Mouse (Mus musculus) hindbrain, embryonic 15.5 days (tissue): ENCODE data around the gene Glra2. TPM values are rescaled to one million over a fixed set of nuclear protein-coding genes. Genes with fewer than 3 reads are reported as not detected.
A peak's percentile ranks its signal among the peaks of the same experiment; 100 is the strongest.
"Not testable (repeated sequence)": the region's sequence is repeated elsewhere in the genome, so short reads cannot be mapped to it uniquely, and the experiment has no call there.

Experiments used
- ATAC-seq: fragments of 200-750 bp; cut with Nextera tagmentation; 2 replicates; pipeline ENCODE4 v1.8.0; 2017; ENCODE audit warnings: low read depth, moderate number of reproducible peaks, moderate TSS enrichment; ENCODE audit not compliant: low FRiP score
- H3K27ac ChIP-seq: fragments of 300-500 bp; sonication (generic); replicated peaks from 2 replicates; pipeline ENCODE4 v1.5.1; 2015; ENCODE audit warnings: mild to moderate bottlenecking, inconsistent platforms
- H3K27me3 ChIP-seq: fragments of 300-500 bp; sonication (generic); 2 replicates; pipeline ENCODE4 v1.6.1; 2015; ENCODE audit warnings: control low read depth, inconsistent platforms
- H3K36me3 ChIP-seq: fragments of 300-500 bp; sonication (generic); 2 replicates; pipeline ENCODE4 v1.6.1; 2015; ENCODE audit warnings: control low read depth, inconsistent platforms
- H3K4me1 ChIP-seq: fragments of 300-500 bp; sonication (generic); replicated peaks from 2 replicates; pipeline ENCODE4 v1.6.1; 2015; ENCODE audit warnings: control low read depth, inconsistent platforms
- H3K4me2 ChIP-seq: fragments of 300-500 bp; sonication (generic); 2 replicates; pipeline ENCODE4 v1.6.1; 2015; ENCODE audit warnings: moderate library complexity, mild to moderate bottlenecking, inconsistent platforms
- H3K4me3 ChIP-seq: fragments of 300-500 bp; sonication (generic); 2 replicates; pipeline ENCODE4 v1.5.1; 2015; ENCODE audit warnings: mild to moderate bottlenecking, inconsistent platforms
- H3K9ac ChIP-seq: fragments of 300-500 bp; sonication (generic); 2 replicates; pipeline ENCODE4 v1.6.1; 2015; ENCODE audit warnings: inconsistent platforms
- H3K9me3 ChIP-seq: fragments of 300-500 bp; sonication (generic); 2 replicates; pipeline ENCODE4 v1.6.1; 2016; ENCODE audit warnings: control low read depth, inconsistent platforms
- WGBS: fragments of 180-500 bp; shearing (Covaris S2); methylation state at CpG from one replicate; pipeline ENCODE4 v1.1.7; 2015; 5-methylcytosine and 5-hydroxymethylcytosine counted together
- polyA plus RNA-seq: library from polyadenylated mRNA; unstranded; fragments of >200 nt; fragmentation: Nextera tagmentation; extraction: Ambion mirVana; gene quantifications from 2 replicates; pipeline ENCODE4 v1.2.1, GENCODE M21; 2015

Gene Glra2
- polyA plus RNA-seq = 43.4 and 46.7 TPM in 2 replicates

- Histone ChIP-seq H3K27ac (peak within 1 kb of the TSS; percentile 72), H3K9ac (peak within 1 kb of the TSS; percentile 40), H3K4me3 (peak within 1 kb of the TSS; percentile 41), H3K27me3 (no peaks in the 10 kb centered on the region), H3K9me3 (no peaks in the 10 kb centered on the region), H3K36me3 (no peaks in the 10 kb centered on the region), H3K4me1 (no peaks in the 10 kb centered on the region), H3K4me2 (peak within 1 kb of the TSS; percentile 60)
- 20% methylated on average over 12 of the region's 12 CpGs for WGBS
- ATAC-seq = peak; percentile 76; the same call in 1 of the 2 replicates
Observed at GRCm38 (mm10) chrX:165326939-165327698, at the start of gene Glra2. TSS of gene Glra2 (minus strand) at chrX:165327393.

DNA sequence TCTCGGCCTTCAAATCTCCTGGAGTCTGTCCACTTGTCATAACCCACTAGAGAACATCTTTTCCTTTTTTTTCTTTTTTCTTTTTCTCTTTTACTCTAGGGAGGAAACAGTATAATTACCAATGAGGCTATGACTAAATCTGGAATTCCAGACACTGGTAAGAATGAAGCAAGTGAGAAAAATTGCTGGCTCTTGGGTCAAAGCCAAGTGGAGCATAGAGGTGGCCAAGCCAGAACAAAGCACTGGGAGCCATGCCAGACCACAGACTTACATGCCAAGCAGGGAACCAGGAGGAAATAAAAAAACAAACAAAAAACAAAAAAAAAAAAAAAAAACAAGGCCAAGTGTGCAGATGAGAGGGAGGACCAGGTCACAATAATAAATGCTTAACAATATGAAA, 35.6 kb upstream of the Glra2 start:
- H3K4me3 ChIP-seq = no peak overlapping the region
- H3K36me3 ChIP-seq = no peaks in the 10 kb centered on the region
- H3K4me2 ChIP-seq = no peak overlapping the region
- H3K9me3 ChIP-seq = no peaks in the 10 kb centered on the region
- H3K4me1 ChIP-seq = no peaks in the 10 kb centered on the region
- 65% methylated on average over 1 of the region's 1 CpGs for WGBS
- H3K27ac ChIP-seq = no peak overlapping the region
- ATAC-seq = no peak
- H3K9ac ChIP-seq = no peak overlapping the region
- H3K27me3 ChIP-seq = no peaks in the 10 kb centered on the region

- Histone ChIP-seq H3K36me3 (no peaks in the 10 kb centered on the region), H3K4me1 (no peaks in the 10 kb centered on the region), H3K9me3 (no peaks in the 10 kb centered on the region), H3K4me2 (no peak overlapping the region), H3K9ac (no peak overlapping the region), H3K27me3 (no peaks in the 10 kb centered on the region), H3K4me3 (no peak overlapping the region), H3K27ac (no peak overlapping the region)
- ATAC-seq = no peak
- WGBS = 73% methylated on average over 5 of the region's 5 CpGs
Observed at GRCm38 (mm10) chrX:165344611-165345010, 17.4 kb upstream of the Glra2 start.

GRCm38 (mm10) chrX:165327699-165328333, 623 bp upstream of the Glra2 start:
- WGBS = 12% methylated on average over 9 of the region's 9 CpGs
- Histone ChIP-seq H3K27ac (no peak overlapping the region), H3K36me3 (no peaks in the 10 kb centered on the region), H3K4me2 (peak overlapping the region; percentile 60), H3K27me3 (no peaks in the 10 kb centered on the region), H3K9ac (no peak overlapping the region), H3K9me3 (no peaks in the 10 kb centered on the region), H3K4me1 (no peaks in the 10 kb centered on the region), H3K4me3 (peak overlapping the region; percentile 41)
- ATAC-seq = 0 out of 2 replicates have a peak, but pooled peaks have one; percentile 51

GRCm38 (mm10) chrX:165193550-165193949, 133.6 kb downstream of the Glra2 start:
- WGBS = 69% methylated on average over 1 of the region's 1 CpGs
- no peak for ATAC-seq
- Histone ChIP-seq H3K4me1 (no peaks in the 10 kb centered on the region), H3K4me3 (no peak overlapping the region), H3K4me2 (no peak overlapping the region), H3K36me3 (no peaks in the 10 kb centered on the region), H3K27ac (no peak overlapping the region), H3K27me3 (no peaks in the 10 kb centered on the region), H3K9me3 (no peaks in the 10 kb centered on the region), H3K9ac (no peak overlapping the region)

GRCm38 (mm10) chrX:165191170-165191569, 136.0 kb downstream of the Glra2 start:
- WGBS = 64% methylated on average over 1 of the region's 1 CpGs
- Histone ChIP-seq H3K27ac (no peak overlapping the region), H3K4me2 (no peak overlapping the region), H3K4me3 (no peak overlapping the region), H3K4me1 (no peaks in the 10 kb centered on the region), H3K9me3 (no peaks in the 10 kb centered on the region), H3K27me3 (no peaks in the 10 kb centered on the region), H3K36me3 (no peaks in the 10 kb centered on the region), H3K9ac (no peak overlapping the region)
- ATAC-seq = no peak

- not testable (repeated sequence) for ATAC-seq, H3K9me3 ChIP-seq, H3K27ac ChIP-seq, H3K36me3 ChIP-seq, H3K4me3 ChIP-seq, H3K4me2 ChIP-seq, H3K9ac ChIP-seq, H3K4me1 ChIP-seq, H3K27me3 ChIP-seq
- 91% methylated on average over 2 of the region's 2 CpGs for WGBS
Observed at GRCm38 (mm10) chrX:165182948-165183347, 144.2 kb downstream of the Glra2 start.

DNA sequence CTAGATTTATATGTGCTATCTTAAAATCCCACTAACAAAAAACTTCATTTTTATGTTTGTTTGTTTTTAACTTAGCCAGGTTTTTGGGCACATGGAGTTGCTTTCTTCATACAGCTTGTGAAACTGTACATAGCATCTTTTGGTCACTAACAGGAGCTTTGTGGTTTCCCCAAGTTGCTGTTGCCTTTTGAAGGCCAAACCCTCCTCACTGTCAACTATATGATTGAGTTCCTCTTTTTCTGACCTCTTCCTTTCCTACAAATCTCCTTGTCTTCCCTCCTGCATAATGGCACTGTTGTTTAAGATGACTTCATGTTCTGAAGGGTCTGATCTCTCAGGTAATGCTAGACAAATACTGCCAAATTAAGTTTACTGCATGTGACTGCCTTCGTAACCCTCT, 170.6 kb downstream of the Glra2 start:
- ATAC-seq = no peak
- Histone ChIP-seq H3K9ac (no peak overlapping the region), H3K9me3 (no peaks in the 10 kb centered on the region), H3K36me3 (no peaks in the 10 kb centered on the region), H3K4me1 (no peaks in the 10 kb centered on the region), H3K4me2 (no peak overlapping the region), H3K27me3 (no peaks in the 10 kb centered on the region), H3K27ac (no peak overlapping the region), H3K4me3 (no peak overlapping the region)
- 88% methylated on average over 1 of the region's 1 CpGs for WGBS

DNA sequence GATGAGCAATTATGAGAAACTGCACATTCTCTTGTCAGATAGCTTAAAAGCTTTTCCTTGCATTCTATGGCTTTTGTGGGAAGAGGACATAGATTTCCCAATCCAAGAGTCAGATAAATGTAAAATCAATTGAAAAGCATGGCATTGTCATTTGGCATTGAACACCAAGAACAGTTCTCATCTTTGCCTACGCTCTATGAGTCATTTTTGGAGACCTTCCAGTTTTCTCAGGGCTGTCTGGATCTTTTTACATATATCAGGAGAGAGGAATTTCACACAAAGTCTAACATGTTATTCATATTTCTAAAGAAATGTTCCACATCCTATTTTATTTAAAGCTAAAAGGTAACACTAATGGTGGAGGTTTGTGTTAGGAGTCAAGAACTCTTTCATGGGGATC, 223.0 kb downstream of the Glra2 start:
- no peak overlapping the region for H3K4me2 ChIP-seq
- H3K9me3 ChIP-seq = no peaks in the 10 kb centered on the region
- H3K4me3 ChIP-seq = no peak overlapping the region
- no peaks in the 10 kb centered on the region for H3K4me1 ChIP-seq
- H3K9ac ChIP-seq = no peak overlapping the region
- no peak for ATAC-seq
- 70% methylated on average over 1 of the region's 1 CpGs for WGBS
- H3K36me3 ChIP-seq = no peaks in the 10 kb centered on the region
- no peak overlapping the region for H3K27ac ChIP-seq
- no peaks in the 10 kb centered on the region for H3K27me3 ChIP-seq
